Mouse (Mus musculus) hindbrain, embryonic 16.5 days (tissue): ENCODE data around the gene Nup37. TPM values are rescaled to one million over a fixed set of nuclear protein-coding genes. Genes with fewer than 3 reads are reported as not detected.

Experiments
- ATAC-seq: fragments of 200-750 bp; cut with Nextera tagmentation; 2 replicates; pipeline ENCODE4 v1.8.0; 2017; ENCODE audit warnings: moderate TSS enrichment, moderate library complexity
- H3K27ac ChIP-seq: fragments of 300-500 bp; sonication (generic); 2 replicates; pipeline ENCODE4 v1.5.1; 2014; ENCODE audit warnings: low read depth, mild to moderate bottlenecking, control low read depth, low read length, moderate library complexity
- H3K27me3 ChIP-seq: fragments of 300-500 bp; sonication (generic); replicated peaks from 2 replicates; pipeline ENCODE4 v1.6.1; 2014; ENCODE audit warnings: low read length; ENCODE audit not compliant: control insufficient read depth, insufficient read depth
- H3K36me3 ChIP-seq: fragments of 300-500 bp; sonication (generic); 2 replicates; pipeline ENCODE4 v1.6.1; 2014; ENCODE audit warnings: mild to moderate bottlenecking, low read length, moderate library complexity, mixed read lengths; ENCODE audit not compliant: control insufficient read depth, insufficient read depth
- H3K4me1 ChIP-seq: fragments of 300-500 bp; sonication (generic); 2 replicates; pipeline ENCODE4 v1.6.1; 2014; ENCODE audit warnings: low read depth, low read length; ENCODE audit not compliant: control insufficient read depth, insufficient read depth
- H3K4me2 ChIP-seq: fragments of 300-500 bp; sonication (generic); 2 replicates; pipeline ENCODE4 v1.6.1; 2014; ENCODE audit warnings: mild to moderate bottlenecking, low read length, control low read depth, moderate library complexity
- H3K4me3 ChIP-seq: fragments of 300-500 bp; sonication (generic); 2 replicates; pipeline ENCODE4 v1.5.1; 2014; ENCODE audit warnings: mild to moderate bottlenecking, low read length, control low read depth, moderate library complexity
- H3K9ac ChIP-seq: fragments of 300-500 bp; sonication (generic); 2 replicates; pipeline ENCODE4 v1.6.1; 2014; ENCODE audit warnings: low read depth, mild to moderate bottlenecking, control low read depth, low read length, moderate library complexity
- H3K9me3 ChIP-seq: fragments of 300-500 bp; sonication (generic); 2 replicates; pipeline ENCODE4 v1.6.1; 2014; ENCODE audit warnings: mild to moderate bottlenecking, low read length, moderate library complexity; ENCODE audit not compliant: control insufficient read depth
- WGBS: fragments of 180-500 bp; shearing (Covaris S2); extraction: QIAGEN DNeasy Blood & Tissue Kit; methylation state at CpG from one replicate; pipeline ENCODE4 v1.1.7; 2014; 5-methylcytosine and 5-hydroxymethylcytosine counted together
- polyA plus RNA-seq: library from polyadenylated mRNA; unstranded; fragments of >200 nt; fragmentation: Nextera tagmentation; extraction: Ambion mirVana; gene quantifications from 2 replicates; pipeline ENCODE4 v1.2.1, GENCODE M21; 2015

The Nup37 gene
- 21.1 and 23.4 TPM in 2 replicates for polyA plus RNA-seq

DNA sequence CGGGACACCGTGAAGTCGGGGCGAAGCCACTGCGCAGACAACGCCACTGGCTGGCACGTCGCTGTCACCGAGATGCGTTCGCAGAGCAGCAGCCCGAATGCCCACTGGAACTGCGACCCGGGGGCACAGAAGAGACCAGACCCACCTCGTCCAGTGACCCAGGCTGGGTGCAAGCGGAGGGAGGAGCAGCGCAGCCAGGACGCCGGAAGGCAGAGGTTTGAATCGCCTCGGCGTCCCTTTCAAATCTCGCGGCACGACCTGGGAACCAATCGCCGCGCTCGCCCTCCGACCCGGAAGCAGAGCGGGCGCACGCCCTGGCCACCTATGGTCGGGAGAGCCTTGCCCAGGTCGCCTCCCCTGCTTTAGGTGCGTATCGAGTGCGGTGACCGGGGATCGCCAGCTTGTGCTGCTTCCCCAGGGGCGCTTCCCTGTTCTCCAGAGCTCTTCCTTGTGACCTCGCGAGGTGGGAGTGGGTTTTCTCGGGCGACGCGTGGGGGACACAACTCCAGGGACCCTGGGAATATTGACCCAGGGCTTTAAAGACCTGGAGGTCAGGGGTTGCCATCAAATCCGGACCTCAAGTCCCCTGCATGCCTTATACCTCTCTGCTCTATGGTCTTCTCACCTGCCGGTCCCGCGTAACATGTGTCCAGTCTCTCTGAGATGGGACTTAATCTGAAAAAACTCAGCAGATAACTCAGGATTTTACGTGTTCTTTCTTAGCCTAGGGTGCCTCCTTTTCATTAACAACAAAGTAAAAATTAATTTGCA is at the start of gene Nup37, which contains the start of gene Parpbp:
Gene Nup37 (plus strand): TSS at position 286 of the 771 bp plus-strand sequence.
Gene Parpbp (minus strand): TSS at position 235 of the 771 bp plus-strand sequence.
- Histone ChIP-seq H3K36me3 (no peaks in the 10 kb centered on the region; the same call in none of the 2 replicates), H3K4me3 (peak within 1 kb of the TSS; percentile 74), H3K9ac (peak within 1 kb of the TSS; percentile 82), H3K4me1 (peaks cover 11% of the 10 kb centered on the region), H3K27me3 (no peaks in the 10 kb centered on the region), H3K9me3 (no peaks in the 10 kb centered on the region), H3K4me2 (peak within 1 kb of the TSS; percentile 90), H3K27ac (no peak within 1 kb of the TSS)
- under 1% methylated on average over 53 of the region's 53 CpGs for WGBS
- ATAC-seq = peak; percentile 99

DNA sequence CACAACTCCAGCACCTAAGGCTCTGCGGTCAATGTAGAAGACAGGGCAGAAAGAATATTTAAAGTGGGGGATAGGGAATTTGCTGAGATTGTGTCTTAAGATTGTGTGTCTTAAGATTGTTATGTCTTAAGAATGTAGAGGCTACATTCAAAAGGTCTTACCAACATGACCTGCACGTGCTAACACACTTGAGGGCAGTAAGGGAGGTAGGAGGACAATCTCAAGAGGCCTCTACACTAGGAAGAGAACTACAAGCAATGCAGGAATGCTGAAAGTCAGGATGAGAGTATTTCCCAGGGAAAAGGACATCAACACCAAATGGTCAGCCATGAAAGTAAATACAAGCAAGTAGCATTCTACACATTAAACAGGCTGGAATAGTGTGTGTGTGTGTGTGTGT is 40.6 kb upstream of the Nup37 start:
- 88% methylated on average over 2 of the region's 2 CpGs for WGBS
- no peaks in the 10 kb centered on the region for H3K4me1 ChIP-seq

DNA sequence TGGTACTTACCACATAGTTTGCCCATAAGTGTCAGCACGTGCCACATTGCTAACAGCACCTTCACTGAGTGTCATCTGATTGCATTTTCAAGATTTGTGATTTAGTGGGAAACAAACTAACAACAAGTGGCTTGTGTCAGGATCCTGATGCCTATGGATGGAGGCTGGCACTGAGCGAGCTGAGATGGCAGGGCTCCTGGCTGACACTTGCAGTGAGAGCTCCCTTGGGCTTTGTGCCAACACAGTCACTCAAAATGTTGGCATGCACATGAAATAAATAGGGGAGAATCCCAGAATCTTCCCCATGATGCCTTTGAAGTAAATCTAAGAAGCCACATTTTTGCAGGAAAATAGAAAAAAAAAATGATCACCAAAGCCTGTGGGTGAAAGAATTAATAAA is 33.5 kb upstream of the Nup37 start:
- no peak overlapping the region for H3K4me2 ChIP-seq
- no peak for ATAC-seq
- WGBS = 68% methylated on average over 2 of the region's 2 CpGs
- no peak overlapping the region for H3K9ac ChIP-seq
- no peaks in the 10 kb centered on the region for H3K9me3 ChIP-seq
- no peaks in the 10 kb centered on the region for H3K36me3 ChIP-seq
- no peaks in the 10 kb centered on the region for H3K4me1 ChIP-seq
- H3K4me3 ChIP-seq = no peak overlapping the region
- H3K27ac ChIP-seq = no peak overlapping the region
- no peaks in the 10 kb centered on the region for H3K27me3 ChIP-seq

More for the DNA sequence above, 40.6 kb upstream of the Nup37 start:
- no peak overlapping the region for H3K4me3 ChIP-seq
- H3K27ac ChIP-seq = no peak overlapping the region
- no peak for ATAC-seq
- no peaks in the 10 kb centered on the region for H3K27me3 ChIP-seq
- no peaks in the 10 kb centered on the region for H3K9me3 ChIP-seq
- no peak overlapping the region for H3K9ac ChIP-seq
- no peaks in the 10 kb centered on the region for H3K36me3 ChIP-seq
- no peak overlapping the region for H3K4me2 ChIP-seq

DNA sequence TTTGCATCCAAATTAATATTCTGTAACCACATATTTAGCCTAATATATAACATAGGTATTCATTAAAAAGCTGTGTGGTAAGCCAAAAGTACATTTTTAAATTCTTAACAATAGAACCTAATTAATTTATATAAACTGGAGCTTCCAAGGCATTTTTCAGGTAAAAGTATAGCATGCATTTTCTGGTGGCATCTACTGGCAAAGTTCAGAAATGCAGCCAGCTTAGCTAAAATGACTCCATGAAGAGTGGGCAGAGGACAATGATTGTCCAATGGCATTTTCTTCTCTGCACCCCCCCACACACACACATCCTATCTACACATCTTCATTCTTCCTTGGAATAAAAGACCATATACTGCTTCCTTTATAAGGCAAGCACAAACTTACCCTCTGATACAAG is 27.1 kb upstream of the Nup37 start:
- H3K9me3 ChIP-seq = no peaks in the 10 kb centered on the region
- ATAC-seq = no peak
- H3K9ac ChIP-seq = no peak overlapping the region
- no peak overlapping the region for H3K27ac ChIP-seq
- no peaks in the 10 kb centered on the region for H3K36me3 ChIP-seq
- no peaks in the 10 kb centered on the region for H3K4me1 ChIP-seq
- no peaks in the 10 kb centered on the region for H3K27me3 ChIP-seq
- no peak overlapping the region for H3K4me3 ChIP-seq
- no peak overlapping the region for H3K4me2 ChIP-seq

DNA sequence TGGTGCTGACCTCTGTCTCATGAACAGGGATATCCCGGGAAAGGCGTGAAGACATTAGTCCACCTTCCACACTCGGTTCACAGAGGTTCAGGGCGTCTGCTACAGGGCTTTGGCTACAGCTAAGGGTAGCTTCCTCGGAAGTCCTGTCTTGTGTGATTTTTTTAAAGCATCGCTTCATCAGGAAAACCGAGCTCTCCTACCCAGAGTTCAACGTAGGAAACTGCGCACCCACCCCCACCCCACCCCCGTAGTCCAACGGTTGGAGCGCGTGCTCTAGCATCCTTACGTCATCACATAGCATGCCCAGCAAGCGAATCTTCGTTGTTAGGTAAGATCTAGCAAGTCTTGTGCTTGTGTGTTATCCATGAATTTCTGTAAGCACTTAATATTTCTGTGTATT is 11.2 kb upstream of the Nup37 start:
- 96% methylated on average over 16 of the region's 16 CpGs for WGBS
- H3K4me1 ChIP-seq = no peaks in the 10 kb centered on the region
- H3K27me3 ChIP-seq = no peaks in the 10 kb centered on the region
- H3K9me3 ChIP-seq = no peaks in the 10 kb centered on the region
- no peak overlapping the region for H3K9ac ChIP-seq
- H3K27ac ChIP-seq = no peak overlapping the region
- H3K36me3 ChIP-seq = no peaks in the 10 kb centered on the region
- no peak overlapping the region for H3K4me3 ChIP-seq
- no peak overlapping the region for H3K4me2 ChIP-seq
- no peak for ATAC-seq

DNA sequence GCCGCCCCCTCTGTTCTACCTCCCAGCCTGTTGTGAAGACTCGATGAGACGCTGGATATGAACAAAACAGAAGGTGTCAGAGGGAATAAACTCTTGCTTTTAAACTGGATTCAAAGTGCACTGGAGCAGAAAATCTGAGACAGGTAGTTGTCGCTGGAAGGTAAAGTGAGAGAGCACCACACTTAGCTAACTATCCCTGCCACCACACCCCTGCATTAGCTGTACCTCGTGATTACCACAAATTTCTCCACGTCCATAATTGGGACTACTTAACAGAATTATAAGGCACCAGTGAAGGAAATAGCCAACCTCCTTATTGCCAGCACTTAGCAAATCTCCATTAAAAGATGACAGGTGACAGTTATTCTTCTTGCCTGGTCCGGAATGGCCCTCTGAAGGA is 605 bp upstream of the Nup37 start:
- H3K9ac ChIP-seq = peak overlapping the region; percentile 82
- H3K36me3 ChIP-seq = no peaks in the 10 kb centered on the region; the same call in none of the 2 replicates
- H3K27ac ChIP-seq = no peak overlapping the region
- H3K4me1 ChIP-seq = peaks cover 11% of the 10 kb centered on the region
- H3K4me2 ChIP-seq = peak overlapping the region; percentile 90
- no peaks in the 10 kb centered on the region for H3K27me3 ChIP-seq
- peak overlapping the region; percentile 74 for H3K4me3 ChIP-seq
- H3K9me3 ChIP-seq = no peaks in the 10 kb centered on the region
- ATAC-seq = peak; percentile 12; the same call in 1 of the 2 replicates
- 25% methylated on average over 7 of the region's 7 CpGs for WGBS

DNA sequence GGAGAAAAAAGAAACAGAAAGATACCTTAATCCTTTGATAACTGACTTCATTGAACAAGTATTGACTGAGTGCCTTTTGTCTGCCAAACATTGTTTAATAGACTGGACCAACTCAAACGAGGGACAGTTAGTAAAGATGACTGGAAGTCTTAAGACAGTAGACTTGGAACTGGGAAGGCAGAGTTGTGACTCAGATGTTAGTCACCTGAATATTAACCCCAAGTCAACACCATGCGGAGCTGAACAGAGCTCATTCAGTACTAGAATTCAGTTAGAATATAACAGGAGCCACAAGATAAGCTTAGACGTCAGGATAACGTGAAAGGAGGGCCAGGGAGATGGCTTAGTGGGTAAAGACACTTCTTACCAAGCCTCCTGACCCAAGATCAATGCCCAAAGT is 3.6 kb downstream of the Nup37 start:
- H3K27ac ChIP-seq = no peak overlapping the region
- H3K9me3 ChIP-seq = no peaks in the 10 kb centered on the region
- no peak for ATAC-seq
- H3K4me1 ChIP-seq = peaks cover 11% of the 10 kb centered on the region
- no peak overlapping the region for H3K4me3 ChIP-seq
- peaks cover 9% of the 10 kb centered on the region for H3K36me3 ChIP-seq
- no peaks in the 10 kb centered on the region for H3K27me3 ChIP-seq
- 88% methylated on average over 4 of the region's 4 CpGs for WGBS
- H3K9ac ChIP-seq = no peak overlapping the region
- no peak overlapping the region for H3K4me2 ChIP-seq

DNA sequence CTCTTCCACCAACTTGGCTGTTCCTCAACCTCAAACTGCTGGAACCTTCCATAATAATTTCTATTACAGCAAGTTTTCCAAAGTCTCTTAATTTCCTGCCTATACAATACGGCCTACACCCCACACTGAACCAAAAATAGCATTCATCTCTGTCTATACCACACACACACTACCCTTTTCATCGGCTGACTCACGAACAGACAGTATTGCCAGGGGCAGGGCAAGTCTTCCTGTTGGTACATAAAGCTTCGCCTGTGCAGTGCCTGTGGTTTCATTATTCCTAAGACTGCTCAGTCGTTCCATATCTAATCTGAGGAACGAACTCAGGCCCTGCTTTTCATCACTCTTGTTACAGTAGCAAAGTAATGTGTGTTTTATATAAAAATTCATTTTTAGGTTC is 4.9 kb downstream of the Nup37 start:
- no peak for ATAC-seq
- H3K9ac ChIP-seq = no peak overlapping the region
- H3K4me3 ChIP-seq = no peak overlapping the region
- 90% methylated on average over 6 of the region's 6 CpGs for WGBS
- peaks cover 9% of the 10 kb centered on the region for H3K36me3 ChIP-seq
- H3K27ac ChIP-seq = no peak overlapping the region
- H3K27me3 ChIP-seq = no peaks in the 10 kb centered on the region
- H3K9me3 ChIP-seq = no peaks in the 10 kb centered on the region
- peaks cover 5% of the 10 kb centered on the region for H3K4me1 ChIP-seq
- no peak overlapping the region for H3K4me2 ChIP-seq

DNA sequence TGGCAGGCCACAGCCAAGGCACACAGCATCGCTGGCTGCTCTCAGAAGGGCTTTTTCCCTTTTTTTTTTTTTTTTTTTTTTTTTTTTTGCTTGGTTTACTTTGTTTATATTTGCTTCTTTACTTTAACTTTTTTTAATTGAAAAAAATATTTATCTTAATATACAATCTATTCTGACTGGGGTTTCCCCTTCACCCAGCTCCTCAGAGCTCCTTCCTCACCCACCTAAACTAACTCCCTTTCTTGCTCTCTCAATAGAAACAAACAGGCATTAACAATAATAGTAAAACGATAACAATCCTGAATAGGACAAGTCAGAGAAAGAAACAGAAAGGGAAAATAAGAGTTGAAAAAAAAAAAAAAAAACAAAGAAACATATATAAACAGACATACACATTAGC is 15.3 kb downstream of the Nup37 start:
- Histone ChIP-seq H3K27ac (no peak overlapping the region), H3K9me3 (no peaks in the 10 kb centered on the region), H3K4me1 (no peaks in the 10 kb centered on the region), H3K9ac (no peak overlapping the region), H3K27me3 (no peaks in the 10 kb centered on the region), H3K4me3 (no peak overlapping the region), H3K36me3 (peaks cover 9% of the 10 kb centered on the region), H3K4me2 (no peak overlapping the region)
- no peak for ATAC-seq
- WGBS = 97% methylated on average over 2 of the region's 2 CpGs
